Mouse (Mus musculus): ENCODE measurements around the gene Meox1. TPM values are rescaled to one million over a fixed set of nuclear protein-coding genes. Genes with fewer than 3 reads are reported as not detected.

Meox1 gene
- polyA plus RNA-seq, 1 experiment: not detected

DNA sequence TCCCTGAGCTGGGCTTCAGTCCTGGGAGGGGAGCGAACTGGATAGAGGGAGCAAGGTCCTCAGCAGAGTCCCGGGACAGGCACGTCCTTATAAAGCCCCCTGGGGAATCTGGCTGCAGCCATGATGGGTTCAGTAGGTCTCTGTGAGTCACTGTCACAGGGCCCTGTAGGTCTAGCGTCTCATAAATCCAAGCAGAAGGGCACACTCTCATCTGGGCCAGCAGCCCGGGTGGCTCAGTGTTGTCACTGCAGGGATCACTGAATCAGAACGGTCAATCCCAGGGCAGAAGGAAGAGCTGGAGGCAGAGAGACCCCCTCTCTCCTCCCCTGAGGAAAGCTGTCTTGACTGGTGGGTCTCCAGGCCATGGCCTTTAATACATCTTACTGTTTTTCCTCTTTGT, 14.6 kb upstream of the Meox1 start:
- H3K27ac ChIP-seq (ENCODE audit: insufficient read depth, low read depth, low read length): no peak overlapping the region
- WGBS: 74% methylated on average over 6 of the region's 6 CpGs
- H3K4me3 ChIP-seq (ENCODE audit: insufficient read depth, low read depth, low read length): no peak overlapping the region
- TF ChIP-seq CTCF (IDR thresholded peaks at IDR 0.05; ENCODE audit: insufficient read depth, low read depth, low read length) (no peak), POLR2A (IDR thresholded peaks at IDR 0.05; ENCODE audit: insufficient read depth, low read depth, low read length) (no peak)
- H3K4me1 ChIP-seq (ENCODE audit: control insufficient read depth, insufficient read depth, low read length): no peaks in the 10 kb centered on the region

DNA sequence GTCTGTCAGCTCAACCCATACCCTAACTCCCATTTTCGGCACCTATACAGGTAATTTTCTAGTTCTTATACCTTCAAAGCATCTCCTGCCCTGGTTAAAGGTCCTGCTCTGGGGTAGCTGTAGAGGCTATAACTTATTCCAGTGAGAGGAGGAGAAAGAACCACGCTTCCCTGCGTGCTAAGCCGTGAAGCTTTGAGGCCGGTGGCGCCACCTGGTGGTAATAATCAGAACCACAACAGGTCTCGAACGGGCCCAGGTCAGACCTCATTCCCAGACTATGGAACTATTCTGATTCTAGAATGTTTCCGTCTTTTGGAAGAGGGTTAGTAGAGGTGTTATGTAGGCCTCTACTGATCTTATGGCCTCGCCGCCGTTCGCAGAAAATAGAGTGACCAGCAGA, 10.9 kb upstream of the Meox1 start:
- WGBS: 20% methylated on average over 13 of the region's 13 CpGs
- TF ChIP-seq CTCF (IDR thresholded peaks at IDR 0.05; ENCODE audit: insufficient read depth, low read depth, low read length) (peak; percentile 87), POLR2A (IDR thresholded peaks at IDR 0.05; ENCODE audit: insufficient read depth, low read depth, low read length) (no peak)
- Histone ChIP-seq H3K4me1 (ENCODE audit: control insufficient read depth, insufficient read depth, low read length) (no peaks in the 10 kb centered on the region), H3K27ac (ENCODE audit: insufficient read depth, low read depth, low read length) (no peak overlapping the region), H3K4me3 (ENCODE audit: insufficient read depth, low read depth, low read length) (no peak overlapping the region)

DNA sequence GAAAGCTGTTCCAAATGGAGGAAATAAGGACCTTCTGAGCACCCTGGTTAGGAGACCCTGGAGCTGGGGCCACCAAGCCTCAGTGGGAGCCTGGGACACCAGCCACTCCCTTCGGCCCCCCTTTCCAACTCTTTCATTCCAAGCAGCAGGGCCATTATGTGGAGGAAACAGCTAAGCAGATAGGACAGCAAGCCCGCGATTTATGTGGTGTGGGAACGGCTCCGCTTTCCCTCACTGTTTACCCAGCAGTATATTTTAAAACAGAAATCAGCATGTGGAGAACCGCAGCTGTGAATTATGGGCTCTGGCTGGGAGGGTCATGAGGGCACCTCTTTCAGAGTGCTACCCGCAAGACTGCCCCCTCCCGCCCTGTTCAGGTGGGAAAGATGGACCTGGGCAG, 7.1 kb upstream of the Meox1 start:
- 69% methylated on average over 8 of the region's 8 CpGs for WGBS
- no peaks in the 10 kb centered on the region for H3K4me1 ChIP-seq (ENCODE audit: control insufficient read depth, insufficient read depth, low read length)
- no peak overlapping the region for H3K4me3 ChIP-seq (ENCODE audit: insufficient read depth, low read depth, low read length)
- no peak overlapping the region for H3K27ac ChIP-seq (ENCODE audit: insufficient read depth, low read depth, low read length)
- TF ChIP-seq POLR2A (IDR thresholded peaks at IDR 0.05; ENCODE audit: insufficient read depth, low read depth, low read length) (no peak), CTCF (IDR thresholded peaks at IDR 0.05; ENCODE audit: insufficient read depth, low read depth, low read length) (no peak)

DNA sequence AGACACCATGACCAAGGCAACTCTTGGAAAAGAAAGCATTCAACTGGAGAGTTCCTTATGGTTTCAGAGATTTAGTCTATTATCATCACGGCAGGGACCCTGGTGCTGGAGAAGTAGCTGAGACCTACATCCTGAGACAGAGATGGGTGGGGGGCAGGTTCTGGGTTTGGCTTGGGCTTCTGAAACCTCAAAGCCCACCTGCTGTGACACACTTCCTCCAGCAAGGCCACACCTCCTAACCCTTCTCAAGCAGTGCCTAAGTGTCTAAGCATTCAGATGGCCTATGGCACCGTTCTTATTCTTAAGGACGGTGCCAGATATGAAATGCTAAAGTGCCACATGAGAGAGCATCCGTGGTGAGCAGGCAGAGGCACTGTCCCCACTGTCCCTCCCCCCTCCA, 4.2 kb upstream of the Meox1 start:
- TF ChIP-seq CTCF (IDR thresholded peaks at IDR 0.05; ENCODE audit: insufficient read depth, low read depth, low read length) (no peak), POLR2A (IDR thresholded peaks at IDR 0.05; ENCODE audit: insufficient read depth, low read depth, low read length) (no peak)
- H3K4me1 ChIP-seq (ENCODE audit: control insufficient read depth, insufficient read depth, low read length): 0 out of 2 replicates have a peak, but pooled peaks cover 3% of the 10 kb centered on the region
- H3K4me3 ChIP-seq (ENCODE audit: insufficient read depth, low read depth, low read length): no peak overlapping the region
- H3K27ac ChIP-seq (ENCODE audit: insufficient read depth, low read depth, low read length): no peak overlapping the region
- WGBS: 91% methylated on average over 4 of the region's 4 CpGs

DNA sequence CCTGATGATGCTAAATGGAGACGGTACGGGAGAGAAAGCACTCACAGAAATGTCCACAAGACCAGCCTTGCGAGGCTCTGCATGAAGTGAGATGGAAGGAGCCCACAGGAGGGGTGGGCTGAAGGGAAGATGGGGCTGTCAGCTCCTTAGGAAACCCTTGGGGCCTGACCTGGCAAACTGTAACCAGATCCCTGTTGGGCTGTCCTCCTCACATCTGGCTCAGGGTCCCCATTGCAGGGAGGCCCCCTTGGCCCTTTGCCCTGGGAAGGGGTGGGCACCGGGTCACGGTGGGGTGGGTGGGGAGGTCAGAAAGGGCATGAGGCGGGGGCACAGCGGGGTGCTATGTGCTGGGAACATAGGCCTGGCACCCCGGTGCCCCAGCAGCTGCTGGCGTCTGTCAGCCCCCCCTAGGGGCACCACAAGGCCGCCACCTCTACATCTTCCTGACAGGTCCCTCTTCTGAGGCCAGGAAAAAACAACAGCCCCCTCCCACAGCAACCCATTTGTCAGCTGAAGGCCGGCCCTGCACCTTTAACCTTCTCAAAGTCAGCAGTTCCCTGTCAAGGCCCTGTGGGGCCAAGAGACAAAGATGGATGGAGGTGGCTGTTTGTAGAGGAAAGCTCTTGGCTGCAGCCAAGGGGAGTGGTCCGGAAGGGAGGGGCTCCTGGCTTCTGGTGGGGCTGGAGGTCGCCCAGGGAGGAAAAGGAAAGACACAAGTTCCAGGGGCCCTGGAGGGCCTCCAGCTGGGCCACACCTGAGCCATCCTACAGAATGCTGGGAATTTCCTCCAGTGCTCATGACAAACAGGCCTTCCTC, 2.6 kb upstream of the Meox1 start:
- no peak overlapping the region for H3K27ac ChIP-seq (ENCODE audit: insufficient read depth, low read depth, low read length)
- no peak overlapping the region for H3K4me3 ChIP-seq (ENCODE audit: insufficient read depth, low read depth, low read length)
- H3K4me1 ChIP-seq (ENCODE audit: control insufficient read depth, insufficient read depth, low read length): peaks cover 4% of the 10 kb centered on the region
- TF ChIP-seq CTCF (IDR thresholded peaks at IDR 0.05; ENCODE audit: insufficient read depth, low read depth, low read length) (no peak), POLR2A (IDR thresholded peaks at IDR 0.05; ENCODE audit: insufficient read depth, low read depth, low read length) (no peak)
- WGBS: 78% methylated on average over 13 of the region's 13 CpGs

DNA sequence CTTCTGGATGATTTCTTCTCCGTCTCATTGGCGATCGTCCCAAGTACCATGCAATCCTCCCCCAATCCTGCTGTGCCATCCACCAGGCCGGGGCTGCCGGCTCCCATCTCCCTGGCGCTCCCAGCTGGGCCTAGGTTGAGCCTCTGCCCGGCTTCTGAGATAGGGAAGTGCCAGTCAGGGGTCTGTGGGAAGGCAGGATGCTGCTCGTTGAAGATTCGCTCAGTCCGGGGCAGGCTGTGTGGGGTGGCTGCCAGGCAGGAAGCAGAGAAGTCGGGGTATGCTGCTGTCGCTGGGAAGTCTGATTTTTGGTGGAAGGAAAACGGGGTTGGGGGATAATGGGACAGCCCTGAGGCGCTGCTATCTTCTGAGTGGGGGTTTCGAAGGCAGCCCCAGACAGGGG, 614 bp downstream of the Meox1 start:
- WGBS: 63% methylated on average over 15 of the region's 15 CpGs
- TF ChIP-seq POLR2A (IDR thresholded peaks at IDR 0.05; ENCODE audit: insufficient read depth, low read depth, low read length): no peak
- TF ChIP-seq CTCF (IDR thresholded peaks at IDR 0.05; ENCODE audit: insufficient read depth, low read depth, low read length): no peak
- peaks cover 18% of the 10 kb centered on the region for H3K4me1 ChIP-seq (ENCODE audit: control insufficient read depth, insufficient read depth, low read length)
- no peak overlapping the region for H3K4me3 ChIP-seq (ENCODE audit: insufficient read depth, low read depth, low read length)
- no peak overlapping the region for H3K27ac ChIP-seq (ENCODE audit: insufficient read depth, low read depth, low read length)

DNA sequence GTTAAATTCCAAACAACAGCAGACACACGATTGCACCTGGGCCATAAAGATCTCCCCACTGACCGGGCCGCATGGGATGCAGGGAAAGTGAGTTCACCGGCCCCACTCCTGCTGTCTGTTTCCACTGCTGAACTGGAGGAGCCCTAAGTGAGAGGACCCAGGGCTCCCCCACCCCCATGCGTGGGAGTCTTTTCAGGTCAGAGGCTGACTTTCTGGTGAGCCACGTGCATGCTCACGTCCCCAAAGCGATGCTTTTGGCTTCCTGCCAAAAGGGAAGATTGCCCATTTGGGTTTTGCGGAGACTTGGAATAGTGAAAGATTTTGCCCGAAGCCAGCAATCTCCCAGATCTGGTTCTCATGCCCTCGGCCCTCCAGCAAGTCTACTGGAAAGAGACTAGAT, 2.7 kb downstream of the Meox1 start:
- Histone ChIP-seq H3K4me3 (ENCODE audit: insufficient read depth, low read depth, low read length) (no peak overlapping the region), H3K27ac (ENCODE audit: insufficient read depth, low read depth, low read length) (no peak overlapping the region), H3K4me1 (ENCODE audit: control insufficient read depth, insufficient read depth, low read length) (peaks cover 18% of the 10 kb centered on the region)
- TF ChIP-seq CTCF (IDR thresholded peaks at IDR 0.05; ENCODE audit: insufficient read depth, low read depth, low read length) (no peak), POLR2A (IDR thresholded peaks at IDR 0.05; ENCODE audit: insufficient read depth, low read depth, low read length) (no peak)
- 20% methylated on average over 11 of the region's 11 CpGs for WGBS

DNA sequence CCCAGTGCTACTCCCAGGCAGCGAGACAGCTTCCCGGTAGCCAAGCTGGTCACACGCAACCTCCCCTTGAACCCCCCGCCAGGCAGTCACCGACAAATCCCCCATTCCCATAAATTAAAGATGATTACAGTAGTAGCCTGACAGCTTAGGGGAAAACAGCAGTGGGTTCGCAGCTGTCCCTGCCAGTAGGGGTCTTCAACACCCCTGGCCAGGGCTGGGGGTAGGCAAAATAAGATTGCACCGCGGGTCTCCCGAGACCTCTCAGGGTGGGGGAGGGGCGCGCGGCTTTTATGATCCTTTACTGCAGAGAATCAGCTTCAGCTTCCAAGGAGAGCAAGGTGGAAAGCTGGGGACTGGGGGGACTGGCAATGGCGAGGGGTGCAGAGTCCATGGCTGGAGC, 4.4 kb downstream of the Meox1 start:
- Histone ChIP-seq H3K27ac (ENCODE audit: insufficient read depth, low read depth, low read length) (no peak overlapping the region), H3K4me3 (ENCODE audit: insufficient read depth, low read depth, low read length) (no peak overlapping the region), H3K4me1 (ENCODE audit: control insufficient read depth, insufficient read depth, low read length) (peaks cover 27% of the 10 kb centered on the region)
- no peak for TF ChIP-seq POLR2A (IDR thresholded peaks at IDR 0.05; ENCODE audit: insufficient read depth, low read depth, low read length)
- no peak for TF ChIP-seq CTCF (IDR thresholded peaks at IDR 0.05; ENCODE audit: insufficient read depth, low read depth, low read length)
- WGBS: 10% methylated on average over 13 of the region's 13 CpGs

DNA sequence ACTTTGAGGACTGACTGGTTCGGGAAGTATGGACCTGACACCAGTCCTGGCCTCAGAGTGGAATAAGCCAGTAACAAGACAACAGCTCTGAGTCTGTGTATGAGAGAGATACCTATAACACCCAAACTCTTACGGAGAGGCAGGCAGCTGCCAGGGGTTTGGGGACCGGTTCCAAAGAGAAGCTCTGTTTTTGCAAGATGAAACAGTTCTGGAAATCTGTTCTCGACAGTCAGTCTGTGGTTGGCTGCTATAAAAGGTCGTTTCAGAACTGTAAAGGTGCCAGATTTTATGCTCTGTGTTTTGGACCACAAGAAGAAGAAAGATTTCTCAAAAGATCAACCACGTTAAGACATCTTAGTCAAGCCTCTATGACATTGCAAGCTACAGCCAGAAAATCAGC, 5.4 kb downstream of the Meox1 start:
- no peak overlapping the region for H3K27ac ChIP-seq (ENCODE audit: insufficient read depth, low read depth, low read length)
- peaks cover 32% of the 10 kb centered on the region for H3K4me1 ChIP-seq (ENCODE audit: control insufficient read depth, insufficient read depth, low read length)
- no peak overlapping the region for H3K4me3 ChIP-seq (ENCODE audit: insufficient read depth, low read depth, low read length)
- 50% methylated on average over 6 of the region's 6 CpGs for WGBS
- TF ChIP-seq POLR2A (IDR thresholded peaks at IDR 0.05; ENCODE audit: insufficient read depth, low read depth, low read length) (no peak), CTCF (IDR thresholded peaks at IDR 0.05; ENCODE audit: insufficient read depth, low read depth, low read length) (no peak)

Measured in olfactory bulb, adult 2 months (tissue).